Mouse (Mus musculus) c-Kit-positive CD71-positive TER-119-negative erythroid progenitor cells, embryonic 14.5 days (primary cell): ENCODE data around the gene Myl7.

ENCODE experiments used
- DNase-seq: peaks from one replicate; pipeline ENCODE4 v3.0.0-alpha.2; 2013; ENCODE audit warnings: low read depth

The Myl7 gene

DNA sequence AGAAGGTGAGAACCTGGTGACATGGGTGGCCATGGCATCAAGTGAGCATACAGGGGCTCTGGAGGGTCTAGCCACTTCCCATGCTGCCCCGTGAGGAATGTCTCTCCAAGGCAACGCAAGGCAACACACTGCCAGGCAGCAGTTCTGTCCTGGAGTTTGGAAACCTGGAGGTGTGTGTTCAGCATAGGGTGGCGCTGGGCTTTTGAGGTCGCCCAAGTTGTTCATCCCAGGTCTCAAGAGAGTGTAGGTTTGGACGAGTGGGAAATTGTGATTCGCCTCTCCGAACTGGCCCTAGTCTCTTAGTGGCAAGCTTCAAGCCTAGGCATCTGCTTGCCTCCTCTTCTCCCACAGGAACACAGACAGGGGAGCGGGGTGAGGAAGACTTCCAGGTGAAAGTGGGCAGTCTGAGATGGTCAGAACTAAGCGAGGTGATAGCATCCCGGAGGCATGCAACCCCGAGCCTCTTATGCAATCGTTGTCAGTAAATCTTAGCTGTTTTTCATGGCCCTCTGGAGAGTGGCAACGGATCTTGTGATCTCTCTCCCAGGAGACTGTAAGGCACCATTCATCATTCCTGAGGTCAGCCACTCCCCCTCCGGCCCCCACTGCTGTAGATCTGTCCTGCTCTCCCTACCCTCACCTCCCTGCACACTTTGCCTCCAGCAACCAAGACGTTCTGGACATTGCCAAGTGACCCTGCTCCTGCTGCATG lies 36.0 kb downstream of the Myl7 start:
- DNase-seq = no peak

DNA sequence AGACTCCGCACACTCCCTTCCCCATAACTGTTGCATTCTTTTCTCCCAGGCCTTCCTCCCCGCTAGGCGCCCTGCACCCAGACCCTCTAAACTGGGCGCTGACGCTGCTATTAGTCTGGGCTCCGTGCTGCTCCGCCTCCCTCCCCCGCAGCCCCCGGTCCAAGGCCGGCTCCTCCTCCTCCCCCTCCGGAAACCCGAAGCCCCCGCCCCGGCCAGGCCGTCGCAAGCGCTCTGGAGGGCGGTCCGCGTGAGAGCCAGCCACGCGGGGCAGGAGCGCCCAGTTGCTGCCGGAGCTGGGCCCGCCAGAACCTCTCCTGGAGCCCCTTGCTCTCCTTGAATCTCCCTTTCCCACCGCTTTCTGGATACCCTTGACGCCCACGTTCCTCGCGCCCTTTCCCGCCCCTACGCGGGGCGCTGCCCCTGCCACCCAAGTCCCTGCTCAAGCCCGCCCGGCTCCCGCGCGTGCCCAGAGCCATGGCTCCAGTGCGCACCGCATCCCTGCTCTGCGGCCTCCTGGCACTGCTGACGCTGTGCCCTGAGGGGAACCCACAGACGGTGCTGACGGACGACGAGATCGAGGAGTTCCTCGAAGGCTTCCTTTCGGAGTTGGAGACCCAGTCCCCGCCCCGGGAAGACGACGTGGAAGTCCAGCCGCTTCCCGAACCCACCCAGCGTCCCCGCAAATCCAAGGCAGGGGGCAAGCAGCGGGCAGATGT lies 36.7 kb downstream of the Myl7 start, which contains the start of gene Aebp1:
Gene Aebp1, plus strand, starts transcription at position 270 of the 716 bp plus-strand sequence.
- DNase-seq = no peak

DNA sequence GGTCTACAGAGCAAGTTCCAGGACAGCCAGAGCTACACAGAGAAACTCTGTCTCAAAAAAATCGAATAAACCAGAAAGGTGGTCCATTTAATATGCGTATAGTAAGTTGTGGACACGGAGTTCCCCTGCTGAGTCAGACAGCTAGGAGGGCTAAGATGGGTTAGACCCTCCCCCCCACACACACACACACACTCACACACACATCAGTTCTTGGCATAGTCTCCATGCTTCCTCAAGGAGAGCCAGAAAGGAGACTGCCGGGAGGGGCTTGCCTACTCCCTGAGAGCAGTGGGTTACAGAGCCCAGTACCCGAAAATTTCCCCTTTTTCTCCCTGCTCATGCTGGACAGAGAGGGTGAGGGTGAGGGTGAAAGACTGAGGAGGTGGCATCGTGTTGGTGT lies 37.9 kb downstream of the Myl7 start:
- DNase-seq = no peak

DNA sequence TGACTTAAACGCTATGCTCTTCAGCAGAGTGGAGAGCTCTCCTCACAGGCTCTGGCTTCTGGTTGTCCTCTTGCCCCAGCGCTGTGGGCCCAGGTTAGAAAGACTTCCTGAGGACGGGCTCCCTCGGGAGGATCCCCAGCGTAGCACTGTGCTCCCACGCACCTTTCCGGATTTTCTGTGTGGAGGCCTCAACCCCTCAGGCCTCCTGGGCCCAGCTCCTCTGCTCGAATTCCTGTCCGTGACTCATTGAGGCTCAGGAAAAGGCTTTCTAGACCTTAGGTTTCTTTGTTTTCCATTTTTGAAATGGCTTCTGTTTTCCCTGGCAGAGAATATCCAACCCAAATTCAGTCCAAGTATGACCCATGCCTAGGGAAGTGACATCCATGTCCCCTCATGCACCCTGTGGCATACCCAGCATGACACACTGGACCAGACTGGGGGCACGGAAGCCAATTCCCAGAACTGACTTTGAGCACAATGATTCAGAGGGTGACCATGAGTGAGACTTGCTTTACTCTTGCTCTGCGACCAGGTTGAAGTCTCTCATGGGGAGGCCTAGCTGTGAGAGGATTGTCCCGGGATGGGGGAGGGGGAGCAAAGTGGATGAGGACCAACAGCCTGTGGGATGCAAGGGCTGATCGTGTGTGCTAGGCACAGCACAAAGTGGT lies 38.6 kb downstream of the Myl7 start:
- no peak for DNase-seq

DNA sequence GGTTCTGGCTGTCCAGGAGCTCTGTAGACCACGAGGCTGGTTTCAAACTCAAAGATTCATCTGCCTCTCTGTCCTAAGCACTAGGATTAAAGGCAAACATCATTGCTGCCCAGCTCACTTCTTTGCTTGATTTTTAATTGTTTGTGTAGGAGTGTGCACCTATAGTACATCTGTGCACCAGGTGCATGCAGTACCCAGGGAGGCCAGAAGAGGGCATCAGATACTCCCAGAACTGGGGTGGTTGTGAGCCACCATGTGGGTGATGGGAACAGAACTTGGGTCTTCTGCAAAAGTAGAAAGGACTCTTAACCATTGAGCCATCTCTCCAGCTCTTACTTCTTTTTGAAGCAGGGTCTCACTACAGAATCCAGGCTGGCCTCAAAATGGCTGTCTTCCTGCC lies 39.9 kb downstream of the Myl7 start:
- DNase-seq = no peak

DNA sequence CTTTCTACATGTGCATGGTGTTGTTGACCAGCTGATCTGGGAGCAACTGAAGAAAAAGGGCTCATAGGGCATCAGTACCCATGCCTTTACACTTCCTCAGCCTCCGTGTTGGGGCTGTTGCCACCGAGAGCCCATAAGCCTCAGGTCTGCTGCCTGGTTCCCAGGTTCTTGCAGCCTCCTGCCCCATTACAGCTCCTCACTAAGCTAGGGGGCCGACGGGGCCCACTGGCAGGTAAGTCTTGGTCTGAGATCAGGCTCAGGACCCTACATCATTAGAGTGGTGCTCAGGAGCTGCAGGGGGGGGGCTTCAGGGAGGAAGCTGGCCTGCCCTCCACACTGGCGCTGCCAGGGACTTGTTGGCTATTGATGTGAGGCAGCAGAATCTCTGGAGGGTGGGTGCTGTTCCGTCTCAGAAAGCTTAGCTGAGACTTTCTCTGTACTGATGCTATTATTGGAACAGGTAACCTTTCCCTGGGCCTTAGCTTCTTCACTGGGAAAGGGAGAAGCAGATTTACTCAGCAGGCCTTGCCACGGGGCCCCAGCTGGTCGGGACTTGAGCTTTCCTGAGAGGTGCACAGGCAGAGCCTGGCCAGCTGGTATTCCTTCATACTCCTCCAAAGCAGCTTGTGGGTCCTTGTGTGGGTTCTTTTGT lies 42.0 kb downstream of the Myl7 start:
- no peak for DNase-seq

DNA sequence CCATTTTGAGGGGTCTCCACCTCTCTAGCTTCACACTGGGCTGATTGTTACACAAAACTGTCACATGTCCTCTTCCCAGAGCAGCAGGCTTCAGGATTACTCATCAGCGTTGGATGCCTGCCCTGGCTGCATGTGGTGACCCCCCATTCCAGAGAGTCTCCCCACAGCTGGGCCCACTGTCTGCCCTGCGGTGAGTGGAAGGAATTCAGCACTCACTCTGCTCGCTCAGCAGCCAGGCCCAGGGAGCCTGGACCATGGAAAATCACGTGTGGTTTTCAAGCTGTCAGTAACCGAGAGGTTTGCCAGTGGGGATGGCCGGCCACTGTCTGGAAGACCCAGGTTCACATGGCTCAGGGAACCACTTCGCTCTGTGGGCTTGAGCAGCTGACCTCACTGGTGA lies 42.7 kb downstream of the Myl7 start:
- no peak for DNase-seq

DNA sequence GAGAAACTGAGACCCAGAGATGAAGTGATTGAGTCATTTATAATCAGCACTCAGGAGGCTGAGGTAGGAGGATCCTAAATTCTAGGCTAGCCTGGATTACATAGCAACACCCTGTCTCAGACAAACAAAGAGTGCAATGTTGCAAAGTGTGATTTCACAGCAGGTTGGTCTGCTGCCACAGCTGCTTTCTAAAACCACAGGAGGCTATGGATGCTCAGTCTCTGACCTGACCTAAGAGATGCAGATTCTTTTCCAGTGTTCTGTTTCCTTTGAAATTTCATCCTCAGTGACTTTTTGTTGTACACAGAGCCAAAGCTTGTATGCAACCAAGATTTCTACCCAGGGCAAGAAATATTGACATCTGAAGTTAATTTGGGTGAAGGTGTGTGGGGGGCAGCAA lies 43.1 kb downstream of the Myl7 start:
- DNase-seq = no peak

DNA sequence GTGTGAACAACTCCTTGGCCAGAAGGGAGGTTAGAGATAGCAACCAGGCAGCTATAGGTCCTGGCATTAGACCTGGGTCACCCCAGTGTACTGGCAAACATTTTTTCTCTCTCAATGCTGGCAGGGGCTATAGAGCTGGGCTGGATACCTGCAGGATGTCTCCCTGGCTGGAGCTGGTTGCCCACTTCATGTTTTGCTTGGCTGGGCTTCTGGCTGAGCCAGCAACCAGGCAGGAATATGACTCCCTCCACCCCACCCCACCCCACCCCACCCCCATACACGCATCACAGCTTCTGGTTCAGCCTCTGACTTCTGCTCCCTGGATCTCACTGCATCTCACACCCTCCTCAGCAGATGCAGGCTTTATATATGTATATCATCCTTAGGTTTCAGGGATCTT lies 46.3 kb downstream of the Myl7 start:
- DNase-seq = no peak

DNA sequence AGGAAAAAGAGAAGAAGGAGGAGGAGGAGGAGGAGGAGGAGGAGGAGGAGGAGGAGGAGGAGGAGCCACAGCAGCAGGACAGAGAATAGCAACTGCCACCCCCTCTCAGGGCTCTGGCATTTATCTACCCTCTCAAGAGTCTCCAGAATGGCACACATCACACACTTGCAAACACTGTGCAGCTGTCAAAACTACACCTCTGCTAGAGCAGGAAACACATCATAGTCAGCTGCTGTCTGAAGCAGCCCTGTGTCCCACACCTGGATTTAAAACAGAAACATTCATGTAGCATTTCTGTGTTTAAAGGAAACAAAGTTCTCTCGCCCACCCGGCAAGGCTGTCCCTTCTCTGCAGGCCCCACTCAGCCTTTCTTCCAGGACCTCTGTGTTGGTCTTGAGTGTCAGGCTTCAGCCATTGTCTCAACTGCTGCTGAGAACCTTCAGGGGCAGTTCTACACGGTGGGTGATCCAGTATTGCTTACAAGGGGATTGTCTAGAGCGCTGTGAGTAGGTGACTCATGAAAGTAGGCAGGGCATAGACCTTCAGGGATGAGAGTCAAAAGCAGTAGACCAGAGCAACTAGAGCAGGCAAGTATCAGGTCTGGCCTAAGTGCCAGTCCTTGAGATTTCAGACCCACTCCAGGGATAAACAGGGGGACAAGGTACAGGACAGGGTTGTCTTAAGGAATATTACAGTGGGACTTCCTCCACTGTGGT lies 47.4 kb downstream of the Myl7 start:
- DNase-seq = no peak

DNA sequence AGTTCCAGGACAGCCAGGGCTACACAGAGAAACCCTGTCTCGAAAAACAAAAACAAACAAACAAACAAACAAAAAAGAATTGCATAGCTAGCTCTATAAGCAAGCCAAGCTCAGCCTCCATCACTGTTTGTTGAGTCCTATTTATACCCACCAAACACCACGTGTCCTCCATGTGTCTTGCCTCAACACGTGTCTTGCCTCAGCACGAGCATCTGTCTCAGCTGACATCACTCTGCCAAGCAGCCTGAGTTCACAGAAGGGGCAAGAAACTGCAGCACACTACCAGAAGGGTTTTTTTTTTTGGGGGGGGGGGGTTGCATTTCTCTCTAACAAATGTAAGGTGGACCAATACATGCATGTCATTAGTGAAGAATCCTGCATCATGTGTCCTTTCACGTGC lies 48.1 kb downstream of the Myl7 start:
- no peak for DNase-seq

DNA sequence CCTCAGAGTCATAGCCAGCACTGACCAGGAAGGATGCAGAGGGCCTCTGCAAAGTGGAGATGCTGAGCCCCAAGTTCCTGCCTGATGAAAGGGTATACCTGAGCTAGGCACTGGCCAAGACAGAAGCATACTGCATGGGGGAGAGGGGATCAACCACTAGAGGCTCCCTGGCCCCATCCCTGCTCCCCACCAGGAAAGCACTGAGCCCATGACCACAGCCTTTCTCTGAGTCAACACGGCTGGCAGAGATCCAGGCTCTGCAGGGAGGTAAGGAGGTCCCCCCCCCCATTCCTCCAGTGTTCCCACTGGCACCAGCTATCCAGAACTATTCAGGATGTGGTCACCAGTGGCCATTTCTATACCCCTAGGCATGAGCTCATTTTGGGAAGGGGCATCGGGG lies 49.3 kb downstream of the Myl7 start:
- DNase-seq = no peak

DNA sequence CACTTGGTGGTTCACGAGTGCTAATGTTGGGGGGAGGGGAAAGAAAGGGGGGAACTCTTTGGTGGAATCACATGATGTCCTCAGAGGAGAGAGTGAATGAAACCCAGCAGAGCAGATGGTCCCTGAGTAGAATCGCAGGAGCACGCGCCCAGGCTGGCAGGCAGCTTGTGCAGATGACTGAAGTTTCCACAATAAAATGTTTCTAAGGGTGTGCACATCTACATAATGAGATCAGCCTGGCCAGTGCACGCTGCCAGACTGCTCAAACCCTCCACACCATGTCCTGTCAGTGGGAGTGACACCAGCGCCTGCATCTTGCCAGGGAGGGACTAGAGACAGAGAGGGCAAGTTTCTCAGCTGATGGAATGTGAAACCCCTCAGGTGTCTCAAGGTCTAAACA lies 49.8 kb downstream of the Myl7 start:
- DNase-seq = no peak

DNA sequence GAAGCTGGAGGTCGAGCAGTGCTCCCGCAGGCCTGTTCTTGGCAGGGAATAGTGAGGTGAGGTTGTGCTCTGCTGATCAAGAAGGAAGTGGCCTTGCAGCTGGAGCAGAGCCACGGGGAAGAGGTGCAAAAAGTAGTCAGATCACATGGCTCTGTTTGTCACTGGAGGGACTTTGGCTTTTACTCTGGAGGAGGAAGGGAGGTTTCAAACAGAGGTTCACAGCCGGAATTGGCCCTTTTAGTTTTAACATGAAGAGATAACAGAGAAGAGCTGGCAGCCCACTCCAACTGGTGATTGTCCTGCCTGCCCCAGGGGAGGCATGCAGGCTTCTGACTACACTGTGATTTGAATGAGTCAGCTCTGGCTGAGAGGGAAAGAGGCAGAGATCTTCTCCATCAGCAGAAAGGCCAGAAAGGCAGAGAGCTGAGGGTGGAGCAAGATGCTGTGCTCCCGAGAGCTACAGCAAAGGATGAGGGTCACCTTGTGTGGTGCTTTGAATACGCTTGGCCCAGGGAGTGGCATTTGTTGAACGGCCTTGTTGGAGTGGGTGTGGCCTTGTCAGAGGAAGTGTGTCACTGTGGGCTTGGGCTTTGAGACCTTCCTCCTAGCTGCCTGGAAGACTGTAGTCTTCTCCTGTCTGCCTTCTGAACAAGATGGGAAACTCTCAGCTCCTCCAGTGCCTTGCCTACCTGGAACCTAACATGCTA lies 51.8 kb downstream of the Myl7 start:
- DNase-seq = no peak
